Mouse (Mus musculus) testis, postnatal 14 days (tissue): ENCODE measurements at regions not wholly inside any gene's neighbourhood (a gene's known extent, or its start where the extent isn't known, plus 50 kb on each side); places are given as distances from the start of the nearest gene placed in this dataset.

ENCODE experiments used
- DNase-seq: peaks from one replicate; pipeline ENCODE4 v3.0.0; 2021; ENCODE audit warnings: low spot score

GRCm38 (mm10) chr14:60439106-60439505 is 66.0 kb downstream of the Amer2 start:
- DNase-seq = no peak

- DNase-seq = no peak
These were observed 70.9 kb downstream of the Amer2 start for GRCm38 (mm10) chr14:60443821-60444551.

- no peak for DNase-seq
These were observed 71.5 kb downstream of the Amer2 start for GRCm38 (mm10) chr14:60444552-60444937.

GRCm38 (mm10) chr14:60446037-60446436 is 73.0 kb downstream of the Amer2 start:
- no peak for DNase-seq

- DNase-seq = no peak
These were observed 78.2 kb downstream of the Amer2 start for GRCm38 (mm10) chr14:60451216-60451615.

GRCm38 (mm10) chr14:60451684-60452083 is 78.6 kb downstream of the Amer2 start:
- peak; percentile 42 for DNase-seq

- no peak for DNase-seq
These were observed 83.7 kb downstream of the Amer2 start for GRCm38 (mm10) chr14:60456767-60457166.

GRCm38 (mm10) chr14:60484996-60485888 is 112.2 kb downstream of the Amer2 start:
- peak; percentile 64 for DNase-seq

GRCm38 (mm10) chr14:60485889-60486274 is 112.8 kb downstream of the Amer2 start:
- no peak for DNase-seq

- peak; percentile 30 for DNase-seq
These were observed 113.3 kb downstream of the Amer2 start for GRCm38 (mm10) chr14:60486278-60486935.

GRCm38 (mm10) chr14:60489111-60489510 is 116.1 kb downstream of the Amer2 start:
- no peak for DNase-seq

- no peak for DNase-seq
These were observed 117.8 kb downstream of the Amer2 start for GRCm38 (mm10) chr14:60490886-60491285.

GRCm38 (mm10) chr14:60495441-60495840 is 122.4 kb downstream of the Amer2 start:
- no peak for DNase-seq

- no peak for DNase-seq
These were observed 129.5 kb downstream of the Amer2 start for GRCm38 (mm10) chr14:60502552-60502951.

- no peak for DNase-seq
These were observed 128.7 kb upstream of the Spata13 start for GRCm38 (mm10) chr14:60505066-60505465.

- no peak for DNase-seq
These were observed 127.5 kb upstream of the Spata13 start for GRCm38 (mm10) chr14:60506296-60506695.

GRCm38 (mm10) chr14:60513560-60513959 is 120.2 kb upstream of the Spata13 start:
- DNase-seq = no peak

- no peak for DNase-seq
These were observed 118.6 kb upstream of the Spata13 start for GRCm38 (mm10) chr14:60515094-60515786.

GRCm38 (mm10) chr14:60517891-60518290 is 115.9 kb upstream of the Spata13 start:
- no peak for DNase-seq

- no peak for DNase-seq
These were observed 110.8 kb upstream of the Spata13 start for GRCm38 (mm10) chr14:60523010-60523409.

GRCm38 (mm10) chr14:60524869-60525268 is 108.9 kb upstream of the Spata13 start:
- DNase-seq = no peak
